Comparison of ENCODE assay signal across 12 mouse cellular contexts in the genomic region with DNA sequence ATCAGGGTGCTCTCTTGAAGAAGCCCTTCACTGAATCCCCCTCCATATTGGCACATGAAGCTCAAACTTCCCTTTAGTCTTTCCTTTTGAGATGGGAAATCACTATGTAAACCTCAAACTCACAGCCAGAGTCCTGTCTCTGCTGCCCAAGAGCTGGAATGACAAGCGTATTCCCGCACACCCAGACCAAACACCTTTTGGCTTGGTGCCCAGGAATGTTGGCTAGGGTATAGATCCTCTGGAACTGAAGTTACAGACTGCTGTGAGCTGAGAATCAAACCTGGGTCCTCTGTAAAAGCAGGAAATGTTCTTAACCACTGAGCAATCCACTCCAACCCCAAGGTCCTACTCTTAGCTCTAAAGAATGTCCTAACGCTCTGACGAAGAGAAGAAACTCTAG. TPM values are rescaled to one million over a fixed set of nuclear protein-coding genes. Genes with fewer than 3 reads are reported as not detected.
A peak's percentile ranks its signal among the peaks of the same experiment; 100 is the strongest.
DNase-seq lines count a peak whose midpoint lies in the region; ATAC-seq lines count a peak whose summit lies in the region.
"Had no signal": no experiment of that assay in that cellular context is flagged by ENCODE, and none has a peak within 500 bp of the region (broad histone marks: within the 10 kb centered on the region; RNA-seq: fewer than 3 reads in every experiment).

No protein-coding gene starts in this region.

- no peaks in the 10 kb centered on the region for H3K27me3 ChIP-seq in heart, embryonic 11.5 days (ENCODE audit: control insufficient read depth, insufficient read depth, low read length)
- H3K27me3 ChIP-seq: megakaryocyte, embryonic 14.5 days had no signal

- H3K4me2 ChIP-seq in heart, embryonic 11.5 days, result no peak overlapping the region

- peak; percentile 43 for DNase-seq in adrenal gland, adult 2 months
- no peak for DNase-seq in adrenal gland, adult 18-20 months (ENCODE audit: low spot score in 2 of 2)
- DNase-seq in heart, postnatal 4 days, result peak; percentile 58
- peak; percentile 38 for DNase-seq in urinary bladder, postnatal 14 days (ENCODE audit: low spot score)
- no peak for DNase-seq in urinary bladder, adult 18-20 months (ENCODE audit: low spot score in 2 of 2)
- DNase-seq in urinary bladder, adult 2 months (ENCODE audit: low spot score), result no peak
- DNase-seq: retina, postnatal 1 day; thymus, postnatal 25 days had no signal

- no peak overlapping the region for H3K4me3 ChIP-seq in heart, embryonic 11.5 days (ENCODE audit: low read depth, low read length)
- H3K4me3 ChIP-seq: megakaryocyte, embryonic 14.5 days had no signal

- no peak for ATAC-seq in heart, embryonic 11.5 days (replicated peaks; ENCODE audit: insufficient number of reproducible peaks, low FRiP score, low TSS enrichment)
- no peak for ATAC-seq in megakaryocyte, adult 5-6 weeks (ENCODE audit: poor library complexity, severe bottlenecking)
- ATAC-seq: inflammation-experienced regulatory T-cells, adult 6 months had no signal

- H3K36me3 ChIP-seq in heart, embryonic 11.5 days (ENCODE audit: control insufficient read depth, insufficient read depth, low read length), result peaks cover 47% of the 10 kb centered on the region

- no peaks in the 10 kb centered on the region for H3K9me3 ChIP-seq in heart, embryonic 11.5 days (replicated peaks; ENCODE audit: control insufficient read depth, low read length)
- H3K9me3 ChIP-seq: megakaryocyte, embryonic 14.5 days had no signal

- WGBS in heart, embryonic 11.5 days (ENCODE audit: insufficient replicate concordance), result 84% methylated on average over 4 of the region's 4 CpGs

- no peak overlapping the region for H3K9ac ChIP-seq in heart, embryonic 11.5 days (ENCODE audit: low read depth, low read length)

- H3K27ac ChIP-seq in heart, embryonic 11.5 days (ENCODE audit: low read depth, low read length), result no peak overlapping the region

- H3K4me1 ChIP-seq in heart, embryonic 11.5 days (ENCODE audit: control insufficient read depth, insufficient read depth, low read length), result no peaks in the 10 kb centered on the region

RNA-seq across cellular contexts. Expression of gene Ttc36, which starts 29.5 kb away (rescaled TPM):
- 1 to 10 TPM; 1.6 to 4.1 TPM for total RNA-seq in adrenal gland, adult 2 months (2021)
- polyA plus RNA-seq in adrenal gland, adult 2 months (2012; rRNA removed), result 16.6 and 21.5 TPM in 2 replicates
- total RNA-seq in adrenal gland, adult 18-20 months (2021), result 1 to 10 TPM; 2.7 to 4.1 TPM
- total RNA-seq in heart, postnatal 4 days (2021), result 1 to 10 TPM in 1 of 2 experiments, under 1 TPM in 1; 0.61 to 1.0 TPM
- 0.24 TPM in 1 of 2 replicates, not detected in the other for polyA plus RNA-seq in heart, embryonic 11.5 days (2014; fragmentation: Nextera tagmentation; extraction: Ambion mirVana)
- 0.18 and 0.65 TPM in 2 replicates for total RNA-seq in megakaryocyte, adult 5-6 weeks (2015)
- total RNA-seq in megakaryocyte, adult 5-6 weeks (2017), result not detected in 2 replicates
- polyA plus RNA-seq in urinary bladder, adult 2 months (2012; rRNA removed), result 3.5 and 4.1 TPM in 2 replicates
- polyA plus RNA-seq: inflammation-experienced regulatory T-cells, adult 6 months had no signal

RNA-seq across cellular contexts. Expression of gene Tmem25, which starts 33.2 kb away (rescaled TPM):
- 1 to 10 TPM; 3.1 to 9.8 TPM for total RNA-seq in adrenal gland, adult 2 months (2021)
- polyA plus RNA-seq in adrenal gland, adult 2 months (2012; rRNA removed), result 15.7 and 22.1 TPM in 2 replicates
- total RNA-seq in adrenal gland, adult 18-20 months (2021), result 1 to 10 TPM; 4.2 to 8.3 TPM
- total RNA-seq in heart, postnatal 4 days (2021), result 1 to 10 TPM; 3.5 to 6.0 TPM
- polyA plus RNA-seq in heart, embryonic 11.5 days (2014; fragmentation: Nextera tagmentation; extraction: Ambion mirVana), result 0.80 and 0.90 TPM in 2 replicates
- 0.23 and 0.45 TPM in 2 replicates for total RNA-seq in megakaryocyte, adult 5-6 weeks (2015)
- total RNA-seq in megakaryocyte, adult 5-6 weeks (2017), result 0.16 and 0.51 TPM in 2 replicates
- 6.9 and 8.3 TPM in 2 replicates for polyA plus RNA-seq in urinary bladder, adult 2 months (2012; rRNA removed)

RNA-seq across cellular contexts. Expression of gene Kmt2a, which starts 48.7 kb away (rescaled TPM):
- 10 to 100 TPM; 20.0 to 38.4 TPM for total RNA-seq in adrenal gland, adult 2 months (2021)
- polyA plus RNA-seq in adrenal gland, adult 2 months (2012; rRNA removed), result 12.9 and 19.4 TPM in 2 replicates
- total RNA-seq in adrenal gland, adult 18-20 months (2021), result 10 to 100 TPM; 27.2 to 32.1 TPM
- total RNA-seq in heart, postnatal 4 days (2021), result 10 to 100 TPM; 22.9 to 23.5 TPM
- 7.3 and 13.9 TPM in 2 replicates for polyA plus RNA-seq in heart, embryonic 11.5 days (2014; fragmentation: Nextera tagmentation; extraction: Ambion mirVana)
- 32.8 and 44.7 TPM in 2 replicates for total RNA-seq in megakaryocyte, adult 5-6 weeks (2015)
- 5.5 and 15.9 TPM in 2 replicates for total RNA-seq in megakaryocyte, adult 5-6 weeks (2017)
- 11.7 and 16.2 TPM in 2 replicates for polyA plus RNA-seq in urinary bladder, adult 2 months (2012; rRNA removed)

Comparison
In these comparisons a context has a peak if more than half of its experiments do, and no peak if none do; other contexts are left out.
1. DNase-seq: peak in adrenal gland, adult 2 months (single experiment), heart, postnatal 4 days (single experiment) and urinary bladder, postnatal 14 days (single experiment); none in adrenal gland, adult 18-20 months (0 of 2), urinary bladder, adult 18-20 months (0 of 2) and urinary bladder, adult 2 months (single experiment).